Mouse (Mus musculus): ENCODE data around the gene Adgrl1.

GRCm38 (mm10) chr8:83852329-83852728, 47.6 kb upstream of the Adgrl1 start:
- TF ChIP-seq CTCF (IDR thresholded peaks at IDR 0.05; ENCODE audit: borderline replicate concordance, insufficient read depth, low read length), result no peak
- TF ChIP-seq POLR2A (IDR thresholded peaks at IDR 0.05; ENCODE audit: low read depth, low read length), result no peak
